Mouse (Mus musculus): Measurements from ENCODE around the gene Anks1b. TPM values are rescaled to one million over a fixed set of nuclear protein-coding genes. Genes with fewer than 3 reads are reported as not detected.
"Not testable (repeated sequence)": the region's sequence is repeated elsewhere in the genome, so short reads cannot be mapped to it uniquely, and the experiment has no call there.

Anks1b gene
- total RNA-seq, 1 experiment from 2014 or later: not detected

GRCm38 (mm10) chr10:90577777-90578176, 704.5 kb downstream of the Anks1b start:
- no peak for ATAC-seq (replicated peaks in 1 of 2; ENCODE audit: insufficient read depth in 1 of 2, low FRiP score in 2 of 2, low TSS enrichment in 1 of 2, low read depth in 1 of 2, poor library complexity in 2 of 2, severe bottlenecking in 2 of 2)

DNA sequence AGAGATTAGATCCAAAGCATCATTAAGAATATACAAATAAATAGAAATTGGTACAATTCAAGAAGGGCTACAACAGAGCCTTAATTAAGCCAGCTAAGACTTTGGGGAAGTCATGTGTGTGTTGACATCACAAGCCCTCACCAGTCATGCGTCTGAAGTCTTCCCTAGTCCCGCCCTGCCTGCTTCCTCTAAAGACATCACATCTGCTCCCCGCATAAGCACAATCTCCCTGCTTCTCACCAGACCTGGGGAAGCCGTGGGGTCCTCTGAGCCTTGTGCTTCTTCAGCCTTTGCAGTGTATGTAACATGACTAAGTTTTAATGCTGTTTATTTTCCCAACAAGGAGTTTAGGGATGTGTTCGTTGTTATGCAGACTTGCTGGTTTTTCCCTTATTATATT, 706.7 kb downstream of the Anks1b start:
- ATAC-seq (replicated peaks in 1 of 2; ENCODE audit: insufficient read depth in 1 of 2, low FRiP score in 2 of 2, low TSS enrichment in 1 of 2, low read depth in 1 of 2, poor library complexity in 2 of 2, severe bottlenecking in 2 of 2): no peak

DNA sequence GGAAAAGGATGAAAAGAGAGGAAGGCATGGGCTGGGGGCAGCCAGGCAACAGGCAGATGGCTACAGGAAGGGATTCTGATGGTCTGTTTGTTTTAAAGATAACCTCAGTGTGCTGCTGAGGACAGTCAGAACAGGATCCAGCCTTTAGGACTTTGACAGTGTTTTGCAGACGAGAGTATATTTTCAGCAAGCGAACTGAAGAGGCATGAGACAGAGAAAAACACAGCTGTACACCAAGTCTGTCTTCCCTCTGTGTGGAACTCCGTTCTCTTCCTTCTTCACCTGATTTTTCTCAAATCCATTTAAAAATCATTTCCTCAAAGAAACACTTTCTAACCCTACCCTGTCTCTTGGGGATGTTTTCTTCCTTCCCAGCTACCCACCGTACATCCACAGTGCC, 710.7 kb downstream of the Anks1b start:
- no peak for ATAC-seq (replicated peaks in 1 of 2; ENCODE audit: insufficient read depth in 1 of 2, low FRiP score in 2 of 2, low TSS enrichment in 1 of 2, low read depth in 1 of 2, poor library complexity in 2 of 2, severe bottlenecking in 2 of 2)

DNA sequence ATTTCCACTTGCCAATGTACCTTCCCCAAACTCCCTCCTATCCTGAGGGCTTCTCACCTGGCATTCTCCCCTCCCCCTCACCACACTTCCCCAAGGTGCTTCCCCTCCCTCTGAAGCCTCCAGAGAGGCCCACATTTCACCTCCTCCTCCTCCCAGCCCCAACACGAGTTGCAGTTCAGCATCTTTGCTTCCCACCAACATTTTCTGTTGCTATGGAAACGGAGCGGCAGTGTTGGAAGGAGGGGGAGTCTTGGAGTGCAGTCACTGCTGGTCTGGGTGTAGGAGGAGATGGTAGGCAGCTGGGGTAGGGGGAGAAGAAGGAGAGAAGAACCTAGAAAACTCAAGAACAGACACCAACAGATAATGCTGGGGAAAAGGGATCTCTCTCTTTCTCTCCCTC, 722.8 kb downstream of the Anks1b start:
- ATAC-seq (replicated peaks in 1 of 2; ENCODE audit: insufficient read depth in 1 of 2, low FRiP score in 2 of 2, low TSS enrichment in 1 of 2, low read depth in 1 of 2, poor library complexity in 2 of 2, severe bottlenecking in 2 of 2): no peak

DNA sequence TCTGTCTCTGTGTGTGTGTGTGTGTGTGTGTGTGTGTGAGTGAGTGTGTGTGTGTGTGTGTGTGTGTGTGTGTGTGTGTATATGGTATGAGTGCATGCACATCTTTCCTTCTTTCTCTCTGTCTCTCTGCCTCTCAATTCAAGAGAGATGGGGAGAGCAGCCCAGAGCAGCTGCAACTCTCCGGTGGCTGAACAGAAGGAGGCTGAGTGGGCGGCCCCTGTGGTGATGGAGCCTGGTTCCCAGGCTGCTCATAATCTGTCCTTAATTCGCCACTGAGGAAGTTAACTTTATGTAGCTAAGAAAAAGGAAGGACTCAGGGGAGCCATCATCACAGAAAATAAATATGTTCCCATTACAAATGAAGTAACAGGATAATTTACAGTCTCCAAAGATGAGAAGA, 723.3 kb downstream of the Anks1b start:
- ATAC-seq (replicated peaks in 1 of 2; ENCODE audit: insufficient read depth in 1 of 2, low FRiP score in 2 of 2, low TSS enrichment in 1 of 2, low read depth in 1 of 2, poor library complexity in 2 of 2, severe bottlenecking in 2 of 2): no peak

DNA sequence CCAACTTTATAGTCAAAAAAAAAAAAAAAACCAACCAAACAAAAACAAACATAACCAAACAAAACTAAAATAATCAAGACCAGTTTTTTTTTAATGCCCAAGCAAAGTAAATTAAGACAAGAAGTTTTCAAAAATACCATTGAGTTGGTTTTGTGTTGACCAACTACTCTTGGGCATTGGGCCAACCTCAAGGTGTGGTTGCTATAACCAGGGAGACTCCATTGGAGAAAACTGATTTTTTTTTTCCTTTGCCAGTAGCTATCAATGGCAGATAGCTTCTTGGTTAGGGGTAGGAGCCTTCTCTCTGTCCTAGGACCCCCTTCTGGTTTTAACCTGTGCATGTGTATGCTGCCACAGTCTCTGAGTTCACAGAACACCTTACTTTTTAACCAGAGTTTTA, 725.8 kb downstream of the Anks1b start:
- no peak for ATAC-seq (replicated peaks in 1 of 2; ENCODE audit: insufficient read depth in 1 of 2, low FRiP score in 2 of 2, low TSS enrichment in 1 of 2, low read depth in 1 of 2, poor library complexity in 2 of 2, severe bottlenecking in 2 of 2)

GRCm38 (mm10) chr10:90599726-90600531, 726.6 kb downstream of the Anks1b start:
- no peak for ATAC-seq (replicated peaks in 1 of 2; ENCODE audit: insufficient read depth in 1 of 2, low FRiP score in 2 of 2, low TSS enrichment in 1 of 2, low read depth in 1 of 2, poor library complexity in 2 of 2, severe bottlenecking in 2 of 2)

GRCm38 (mm10) chr10:90607586-90607985, 734.3 kb downstream of the Anks1b start:
- ATAC-seq (replicated peaks in 1 of 2; ENCODE audit: insufficient read depth in 1 of 2, low FRiP score in 2 of 2, low TSS enrichment in 1 of 2, low read depth in 1 of 2, poor library complexity in 2 of 2, severe bottlenecking in 2 of 2): no peak

DNA sequence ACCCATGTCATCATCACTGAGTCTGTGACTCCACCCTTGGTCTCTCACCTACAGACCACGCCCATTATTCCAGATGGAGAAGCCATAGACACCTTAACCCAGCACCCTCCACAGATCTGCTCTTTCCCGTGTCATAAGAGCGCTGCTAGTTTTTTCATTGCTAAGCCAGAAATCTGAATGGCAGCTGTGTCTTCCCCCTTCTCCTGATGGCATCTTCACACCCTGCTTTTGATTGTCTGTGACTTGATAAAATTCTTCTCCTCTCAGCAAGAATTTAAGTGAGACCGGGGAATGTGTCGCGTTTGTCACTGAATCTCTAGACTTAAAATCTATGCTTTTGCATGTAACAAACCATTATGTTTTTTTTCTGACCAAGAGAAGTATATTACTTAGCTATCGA, 736.1 kb downstream of the Anks1b start:
- ATAC-seq (replicated peaks in 1 of 2; ENCODE audit: insufficient read depth in 1 of 2, low FRiP score in 2 of 2, low TSS enrichment in 1 of 2, low read depth in 1 of 2, poor library complexity in 2 of 2, severe bottlenecking in 2 of 2): no peak

- ATAC-seq (replicated peaks in 1 of 2; ENCODE audit: insufficient read depth in 1 of 2, low FRiP score in 2 of 2, low TSS enrichment in 1 of 2, low read depth in 1 of 2, poor library complexity in 2 of 2, severe bottlenecking in 2 of 2): no peak
Measured at GRCm38 (mm10) chr10:90613051-90613450, 739.7 kb downstream of the Anks1b start.

DNA sequence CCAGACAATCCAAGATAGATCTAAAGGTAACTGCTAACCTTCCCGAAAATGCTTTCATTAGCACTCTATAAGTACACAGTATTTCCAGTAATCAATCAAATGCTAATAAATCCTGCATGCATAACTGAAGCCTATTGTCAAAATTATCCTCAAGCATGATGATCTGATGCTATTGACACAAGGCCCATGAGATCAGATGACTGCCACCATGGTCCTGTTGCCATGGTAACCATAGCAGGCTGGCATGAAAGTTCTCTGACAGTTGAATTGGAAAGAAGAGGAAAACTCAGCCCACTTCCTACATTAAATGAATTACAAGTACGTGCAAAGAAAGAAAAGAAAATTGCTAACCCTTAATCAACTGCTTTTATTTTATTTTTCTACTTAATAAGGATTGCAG, 741.9 kb downstream of the Anks1b start:
- no peak for ATAC-seq (replicated peaks in 1 of 2; ENCODE audit: insufficient read depth in 1 of 2, low FRiP score in 2 of 2, low TSS enrichment in 1 of 2, low read depth in 1 of 2, poor library complexity in 2 of 2, severe bottlenecking in 2 of 2)

DNA sequence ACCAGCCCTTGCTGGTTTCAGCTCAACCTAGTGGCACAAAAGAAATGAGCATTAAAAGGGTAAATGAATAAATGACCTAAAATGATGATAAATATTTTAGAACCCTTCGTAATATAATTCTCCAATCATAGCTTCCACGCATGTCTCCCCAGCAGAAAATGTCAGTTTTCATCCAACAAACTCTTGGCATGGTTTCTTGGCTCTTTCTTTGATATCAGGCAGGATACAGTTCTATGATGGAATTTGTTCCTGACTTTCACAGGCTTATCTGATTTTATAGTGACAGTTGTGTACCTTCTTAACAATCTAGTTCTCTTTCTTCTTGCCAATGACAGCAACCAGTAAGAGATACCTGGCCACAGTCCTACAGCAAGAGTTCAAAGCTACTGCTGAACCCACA, 743.3 kb downstream of the Anks1b start:
- no peak for ATAC-seq (replicated peaks in 1 of 2; ENCODE audit: insufficient read depth in 1 of 2, low FRiP score in 2 of 2, low TSS enrichment in 1 of 2, low read depth in 1 of 2, poor library complexity in 2 of 2, severe bottlenecking in 2 of 2)

DNA sequence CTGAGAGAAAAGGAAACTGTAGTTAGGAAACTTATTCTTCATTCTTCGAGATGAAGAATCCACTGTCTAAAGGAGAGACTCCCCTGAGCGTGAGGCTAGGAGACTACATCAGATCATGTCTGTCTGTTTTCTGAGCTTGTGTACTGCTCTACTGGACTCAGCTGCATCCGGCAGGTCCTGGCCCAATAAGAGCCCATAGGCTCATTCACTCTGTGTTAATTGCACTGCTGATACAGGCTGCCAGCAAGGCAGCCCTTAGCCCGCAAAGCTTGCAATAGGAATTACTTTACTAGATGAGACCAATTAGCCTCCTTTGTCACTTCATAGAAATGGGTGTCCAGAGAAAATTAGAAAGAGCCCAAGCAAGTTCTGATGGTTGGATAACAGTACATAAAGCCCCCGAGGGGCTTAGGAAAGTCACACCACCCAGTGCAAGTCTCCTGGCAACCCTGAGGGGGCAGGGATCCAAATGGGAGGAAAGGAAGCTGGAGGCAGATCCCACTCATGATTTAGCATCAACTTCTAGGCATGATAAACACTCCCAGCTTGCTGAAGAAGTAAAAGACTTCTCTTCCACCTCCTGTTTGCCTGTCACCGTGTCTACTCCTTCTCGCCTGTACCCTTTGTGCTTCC, 744.5 kb downstream of the Anks1b start:
- no peak for ATAC-seq (replicated peaks in 1 of 2; ENCODE audit: insufficient read depth in 1 of 2, low FRiP score in 2 of 2, low TSS enrichment in 1 of 2, low read depth in 1 of 2, poor library complexity in 2 of 2, severe bottlenecking in 2 of 2)

DNA sequence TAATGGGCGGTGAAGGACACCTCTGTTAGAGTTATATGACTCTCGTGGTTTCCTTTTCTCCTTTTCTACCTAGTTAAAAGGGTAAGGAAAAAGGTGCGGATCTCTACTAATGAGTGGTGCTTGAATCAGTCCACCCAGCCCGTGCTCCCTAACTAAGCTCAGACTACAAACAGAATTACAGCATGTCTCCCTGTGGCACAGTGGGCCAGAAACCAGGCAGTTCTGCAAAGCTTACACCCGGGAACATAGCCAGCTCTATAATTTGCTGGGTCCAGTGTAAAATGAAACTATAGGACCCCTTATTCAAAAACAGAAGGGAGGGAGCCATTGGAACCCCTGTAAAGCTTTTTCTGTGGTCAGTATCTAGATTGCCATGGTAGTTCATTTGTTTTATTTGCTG, 754.2 kb downstream of the Anks1b start:
- ATAC-seq (replicated peaks in 1 of 2; ENCODE audit: insufficient read depth in 1 of 2, low FRiP score in 2 of 2, low TSS enrichment in 1 of 2, low read depth in 1 of 2, poor library complexity in 2 of 2, severe bottlenecking in 2 of 2): no peak

DNA sequence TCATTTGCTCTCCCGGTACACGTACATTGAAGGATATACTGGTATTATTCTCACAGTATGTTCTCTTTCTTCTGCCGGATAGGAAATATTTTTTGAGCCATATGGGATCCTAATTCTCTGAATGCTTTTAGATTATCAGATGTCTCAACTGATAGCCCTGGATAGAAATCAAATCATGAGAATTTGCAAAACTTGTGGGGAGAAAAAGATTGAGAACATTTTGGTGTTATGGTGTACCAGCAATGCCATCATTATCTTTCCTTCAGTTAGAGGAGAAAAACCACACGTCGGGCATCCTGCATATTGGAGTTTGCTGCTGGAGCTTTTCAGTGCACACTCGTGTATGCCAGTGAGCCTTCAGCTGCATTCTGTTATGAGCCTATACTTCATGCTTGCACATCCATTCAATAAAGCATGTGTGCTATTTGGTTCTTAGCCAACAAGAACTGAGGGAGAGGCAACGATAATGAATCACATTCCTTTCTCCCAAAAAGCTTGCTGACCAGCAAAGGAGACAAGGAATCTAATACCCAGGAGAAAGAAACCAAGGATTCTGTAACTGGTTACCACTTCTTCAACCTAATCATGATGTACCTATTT, 756.9 kb downstream of the Anks1b start:
- ATAC-seq (replicated peaks in 1 of 2; ENCODE audit: insufficient read depth in 1 of 2, low FRiP score in 2 of 2, low TSS enrichment in 1 of 2, low read depth in 1 of 2, poor library complexity in 2 of 2, severe bottlenecking in 2 of 2): no peak

DNA sequence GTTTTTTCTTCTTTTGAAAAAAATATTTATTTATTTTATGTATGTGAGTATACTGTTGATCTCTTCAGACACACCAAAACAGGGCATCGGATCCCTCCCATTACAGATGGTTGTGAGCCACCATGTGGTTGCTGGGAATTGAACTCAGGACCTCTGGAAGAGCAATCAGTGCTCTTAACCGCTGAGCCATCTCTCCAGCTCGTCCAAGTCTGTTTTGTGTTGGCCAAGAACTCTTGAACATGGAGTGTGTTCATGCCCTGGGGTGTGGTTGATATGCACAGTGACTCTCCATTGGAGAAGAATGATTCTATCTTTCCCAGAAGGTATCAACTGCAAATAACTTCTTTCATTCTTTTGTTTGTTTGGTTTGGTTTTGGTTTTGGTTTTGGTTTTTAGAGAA, 757.5 kb downstream of the Anks1b start:
- ATAC-seq (replicated peaks in 1 of 2; ENCODE audit: insufficient read depth in 1 of 2, low FRiP score in 2 of 2, low TSS enrichment in 1 of 2, low read depth in 1 of 2, poor library complexity in 2 of 2, severe bottlenecking in 2 of 2): not testable (repeated sequence)

DNA sequence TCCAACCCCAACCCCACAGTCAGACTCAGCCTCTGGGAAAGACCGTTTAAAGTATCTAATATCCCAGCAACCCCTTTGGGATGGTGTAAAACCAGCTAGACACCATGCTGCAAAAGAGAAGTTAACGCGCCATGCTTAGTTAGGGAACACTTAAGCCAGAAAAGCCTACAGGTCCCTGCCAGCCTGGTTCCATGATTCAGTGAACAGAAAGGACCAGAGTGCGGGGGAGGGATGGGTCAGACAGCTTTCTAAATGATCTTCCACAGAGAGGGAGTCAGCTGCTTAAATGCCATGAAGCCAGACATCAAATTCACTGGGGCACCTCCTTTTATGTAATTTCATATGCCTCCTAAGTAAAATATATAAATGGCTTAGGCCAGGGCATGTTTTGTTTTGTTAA, 764.0 kb downstream of the Anks1b start:
- ATAC-seq (replicated peaks in 1 of 2; ENCODE audit: insufficient read depth in 1 of 2, low FRiP score in 2 of 2, low TSS enrichment in 1 of 2, low read depth in 1 of 2, poor library complexity in 2 of 2, severe bottlenecking in 2 of 2): no peak

GRCm38 (mm10) chr10:90649681-90650080, 776.4 kb downstream of the Anks1b start:
- no peak for ATAC-seq (replicated peaks in 1 of 2; ENCODE audit: insufficient read depth in 1 of 2, low FRiP score in 2 of 2, low TSS enrichment in 1 of 2, low read depth in 1 of 2, poor library complexity in 2 of 2, severe bottlenecking in 2 of 2)
